Mouse (Mus musculus) embryonic facial prominence, embryonic 13.5 days (tissue): ENCODE measurements at regions not wholly inside any gene's neighbourhood (a gene's known extent, or its start where the extent isn't known, plus 50 kb on each side); places are given as distances from the start of the nearest gene placed in this dataset.

Source experiments
- ATAC-seq: fragments of 200-750 bp; cut with Nextera tagmentation; 2 replicates; pipeline ENCODE4 v1.8.0; 2017; ENCODE audit warnings: low read depth; ENCODE audit not compliant: insufficient number of reproducible peaks, insufficient read depth, low FRiP score, low TSS enrichment
- H3K27ac ChIP-seq: fragments of 300-500 bp; sonication (generic); 2 replicates; pipeline ENCODE4 v1.5.1; 2015; ENCODE audit warnings: moderate library complexity, mild to moderate bottlenecking, inconsistent platforms
- H3K27me3 ChIP-seq: fragments of 300-500 bp; sonication (generic); 2 replicates; pipeline ENCODE4 v1.6.1; 2015; ENCODE audit warnings: mild to moderate bottlenecking, inconsistent platforms
- H3K36me3 ChIP-seq: fragments of 300-500 bp; sonication (generic); 2 replicates; pipeline ENCODE4 v1.6.1; 2015; ENCODE audit warnings: mild to moderate bottlenecking, inconsistent platforms
- H3K4me1 ChIP-seq: fragments of 300-500 bp; sonication (generic); 2 replicates; pipeline ENCODE4 v1.6.1; 2015; ENCODE audit warnings: inconsistent platforms
- H3K4me2 ChIP-seq: fragments of 300-500 bp; sonication (generic); 2 replicates; pipeline ENCODE4 v1.6.1; 2015; ENCODE audit warnings: moderate library complexity, mild to moderate bottlenecking, inconsistent platforms
- H3K4me3 ChIP-seq: fragments of 300-500 bp; sonication (generic); 2 replicates; pipeline ENCODE4 v1.5.1; 2015; ENCODE audit warnings: mild to moderate bottlenecking, inconsistent platforms
- H3K9ac ChIP-seq: fragments of 300-500 bp; sonication (generic); 2 replicates; pipeline ENCODE4 v1.6.1; 2015; ENCODE audit warnings: mild to moderate bottlenecking, inconsistent platforms
- H3K9me3 ChIP-seq: fragments of 300-500 bp; sonication (generic); 2 replicates; pipeline ENCODE4 v1.6.1; 2016; ENCODE audit warnings: inconsistent platforms
- WGBS: fragments of 180-500 bp; shearing (Covaris S2); methylation state at CpG from one replicate; pipeline ENCODE4 v1.1.7; 2015; ENCODE audit warnings: mixed read lengths; 5-methylcytosine and 5-hydroxymethylcytosine counted together

- 12% methylated on average over 9 of the region's 9 CpGs for WGBS
- H3K9ac ChIP-seq: peak overlapping the region; percentile 62; the same call in 1 of the 2 replicates
Measured at GRCm38 (mm10) chr6:71012436-71012822, 56.1 kb downstream of the Foxi3 start.

GRCm38 (mm10) chr6:71012823-71013461 is 56.6 kb downstream of the Foxi3 start:
- Histone ChIP-seq H3K27ac (no peak overlapping the region), H3K36me3 (no peaks in the 10 kb centered on the region), H3K4me1 (peaks cover 5% of the 10 kb centered on the region; the same call in 1 of the 2 replicates), H3K9ac (peak overlapping the region; percentile 62), H3K9me3 (no peaks in the 10 kb centered on the region; the same call in 1 of the 2 replicates), H3K4me3 (peak overlapping the region; percentile 52), H3K4me2 (peak overlapping the region; percentile 98), H3K27me3 (peaks cover 40% of the 10 kb centered on the region)
- under 1% methylated on average over 38 of the region's 38 CpGs for WGBS
- ATAC-seq: peak; percentile 80; the same call in 1 of the 2 replicates

More at GRCm38 (mm10) chr6:71012436-71012822, 56.1 kb downstream of the Foxi3 start:
- no peak for ATAC-seq
- no peaks in the 10 kb centered on the region for H3K36me3 ChIP-seq
- peaks cover 40% of the 10 kb centered on the region for H3K27me3 ChIP-seq
- peak overlapping the region; percentile 52 for H3K4me3 ChIP-seq
- H3K9me3 ChIP-seq: no peaks in the 10 kb centered on the region; the same call in 1 of the 2 replicates
- peak overlapping the region; percentile 98 for H3K4me2 ChIP-seq
- H3K27ac ChIP-seq: no peak overlapping the region
- H3K4me1 ChIP-seq: peaks cover 5% of the 10 kb centered on the region; the same call in 1 of the 2 replicates

- H3K9ac ChIP-seq: no peak overlapping the region
- no peak overlapping the region for H3K4me3 ChIP-seq
- H3K4me1 ChIP-seq: peaks cover 10% of the 10 kb centered on the region; the same call in 1 of the 2 replicates
- H3K36me3 ChIP-seq: no peaks in the 10 kb centered on the region
- no peak overlapping the region for H3K27ac ChIP-seq
- WGBS: 13% methylated on average over 1 of the region's 1 CpGs
- ATAC-seq: no peak
- H3K9me3 ChIP-seq: no peaks in the 10 kb centered on the region
- no peak overlapping the region for H3K4me2 ChIP-seq
- peaks cover 35% of the 10 kb centered on the region for H3K27me3 ChIP-seq
Measured at GRCm38 (mm10) chr6:71016388-71016787, 60.1 kb downstream of the Foxi3 start.

- H3K9me3 ChIP-seq: no peaks in the 10 kb centered on the region
- H3K27ac ChIP-seq: no peak overlapping the region
- H3K4me1 ChIP-seq: 0 out of 2 replicates have a peak, but pooled peaks cover 5% of the 10 kb centered on the region
- H3K9ac ChIP-seq: no peak overlapping the region
- no peak overlapping the region for H3K4me3 ChIP-seq
- no peaks in the 10 kb centered on the region for H3K36me3 ChIP-seq
- peaks cover 3% of the 10 kb centered on the region for H3K27me3 ChIP-seq
- ATAC-seq: no peak
- H3K4me2 ChIP-seq: no peak overlapping the region
- WGBS: 9% methylated on average over 9 of the region's 9 CpGs
Measured at GRCm38 (mm10) chr6:71021353-71021752, 65.0 kb downstream of the Foxi3 start.

GRCm38 (mm10) chr6:71025472-71025871 is 69.1 kb downstream of the Foxi3 start:
- no peak overlapping the region for H3K4me3 ChIP-seq
- H3K4me1 ChIP-seq: no peaks in the 10 kb centered on the region
- 81% methylated on average over 4 of the region's 4 CpGs for WGBS
- ATAC-seq: no peak
- H3K36me3 ChIP-seq: no peaks in the 10 kb centered on the region
- H3K9me3 ChIP-seq: no peaks in the 10 kb centered on the region
- no peak overlapping the region for H3K9ac ChIP-seq
- no peaks in the 10 kb centered on the region for H3K27me3 ChIP-seq
- no peak overlapping the region for H3K4me2 ChIP-seq
- no peak overlapping the region for H3K27ac ChIP-seq

- no peaks in the 10 kb centered on the region for H3K27me3 ChIP-seq
- H3K27ac ChIP-seq: no peak overlapping the region
- ATAC-seq: no peak
- no peak overlapping the region for H3K9ac ChIP-seq
- H3K4me1 ChIP-seq: no peaks in the 10 kb centered on the region
- no peaks in the 10 kb centered on the region for H3K36me3 ChIP-seq
- no peak overlapping the region for H3K4me3 ChIP-seq
- 78% methylated on average over 6 of the region's 6 CpGs for WGBS
- H3K9me3 ChIP-seq: no peaks in the 10 kb centered on the region
- no peak overlapping the region for H3K4me2 ChIP-seq
Measured at GRCm38 (mm10) chr6:71029663-71030062, 73.3 kb downstream of the Foxi3 start.

- H3K4me1 ChIP-seq: no peaks in the 10 kb centered on the region
- 77% methylated on average over 5 of the region's 5 CpGs for WGBS
- H3K36me3 ChIP-seq: no peaks in the 10 kb centered on the region
- no peaks in the 10 kb centered on the region for H3K27me3 ChIP-seq
- H3K4me2 ChIP-seq: no peak overlapping the region
- no peak overlapping the region for H3K4me3 ChIP-seq
- ATAC-seq: no peak
- H3K9ac ChIP-seq: no peak overlapping the region
- H3K9me3 ChIP-seq: no peaks in the 10 kb centered on the region
- no peak overlapping the region for H3K27ac ChIP-seq
Measured at GRCm38 (mm10) chr6:71030541-71030940, 74.2 kb downstream of the Foxi3 start.

- Histone ChIP-seq H3K4me1 (peaks cover 7% of the 10 kb centered on the region), H3K36me3 (no peaks in the 10 kb centered on the region), H3K4me2 (no peak overlapping the region), H3K4me3 (no peak overlapping the region), H3K9me3 (no peaks in the 10 kb centered on the region), H3K27ac (no peak overlapping the region), H3K27me3 (peaks cover 11% of the 10 kb centered on the region), H3K9ac (no peak overlapping the region)
- ATAC-seq: no peak
- 87% methylated on average over 3 of the region's 3 CpGs for WGBS
Measured at GRCm38 (mm10) chr6:71044241-71044640, 87.9 kb downstream of the Foxi3 start.

- Histone ChIP-seq H3K9me3 (no peaks in the 10 kb centered on the region), H3K4me3 (no peak overlapping the region), H3K4me1 (peaks cover 14% of the 10 kb centered on the region), H3K9ac (no peak overlapping the region), H3K36me3 (no peaks in the 10 kb centered on the region), H3K27ac (no peak overlapping the region), H3K27me3 (peaks cover 17% of the 10 kb centered on the region), H3K4me2 (no peak overlapping the region)
- 77% methylated on average over 4 of the region's 4 CpGs for WGBS
- ATAC-seq: no peak
Measured at GRCm38 (mm10) chr6:71045261-71045660, 88.9 kb downstream of the Foxi3 start.

- peak overlapping the region; percentile 45 for H3K4me3 ChIP-seq
- H3K9ac ChIP-seq: peak overlapping the region; percentile 72
- no peaks in the 10 kb centered on the region for H3K36me3 ChIP-seq
- H3K27me3 ChIP-seq: peaks cover 17% of the 10 kb centered on the region
- ATAC-seq: no peak
- 1% methylated on average over 38 of the region's 38 CpGs for WGBS
- no peak overlapping the region for H3K27ac ChIP-seq
- no peaks in the 10 kb centered on the region for H3K9me3 ChIP-seq
- peaks cover 19% of the 10 kb centered on the region for H3K4me1 ChIP-seq
- peak overlapping the region; percentile 72 for H3K4me2 ChIP-seq
Measured at GRCm38 (mm10) chr6:71048199-71049094, 92.1 kb downstream of the Foxi3 start.

- no peak overlapping the region for H3K27ac ChIP-seq
- peaks cover 19% of the 10 kb centered on the region for H3K4me1 ChIP-seq
- WGBS: 35% methylated on average over 5 of the region's 5 CpGs
- no peaks in the 10 kb centered on the region for H3K9me3 ChIP-seq
- no peaks in the 10 kb centered on the region for H3K36me3 ChIP-seq
- H3K27me3 ChIP-seq: peaks cover 17% of the 10 kb centered on the region
- H3K4me3 ChIP-seq: no peak overlapping the region
- no peak for ATAC-seq
- H3K9ac ChIP-seq: no peak overlapping the region
- no peak overlapping the region for H3K4me2 ChIP-seq
Measured at GRCm38 (mm10) chr6:71050248-71050647, 93.9 kb downstream of the Foxi3 start.
